Comparison of ENCODE assay signal across 27 mouse cellular contexts in genomic region chr7:13297636-13298035, GRCm38 (mm10). TPM values are rescaled to one million over a fixed set of nuclear protein-coding genes. Genes with fewer than 3 reads are reported as not detected.
DNase-seq lines count a peak whose midpoint lies in the region; ATAC-seq and TF ChIP-seq lines count a peak whose summit lies in the region.
"Had no signal": no experiment of that assay in that cellular context is flagged by ENCODE, and none has a peak within 500 bp of the region (broad histone marks: within the 10 kb centered on the region; RNA-seq: fewer than 3 reads in every experiment).

No protein-coding gene starts in this region.

- no peak for TF ChIP-seq CTCF in ES-Bruce4 (IDR thresholded peaks at IDR 0.05; ENCODE audit: low read depth, low read length)

- H3K27me3 ChIP-seq in ES-Bruce4 (ENCODE audit: control insufficient read depth, insufficient read depth, low read length, poor library complexity, severe bottlenecking) = no peaks in the 10 kb centered on the region
- H3K27me3 ChIP-seq: CH12.LX; embryonic facial prominence, embryonic 13.5 days; embryonic facial prominence, embryonic 15.5 days; forebrain, embryonic 12.5 days had no signal

- H3K27ac ChIP-seq in ES-Bruce4 (ENCODE audit: insufficient read depth, low read length) (peak overlapping the region; percentile 86), ES-E14 (ENCODE audit: insufficient read depth, low read depth, low read length, poor library complexity, severe bottlenecking) (no peak overlapping the region)
- H3K27ac ChIP-seq: embryonic facial prominence, embryonic 13.5 days; embryonic facial prominence, embryonic 15.5 days; forebrain, embryonic 10.5 days; forebrain, embryonic 12.5 days had no signal

- no peak overlapping the region for H3K9ac ChIP-seq in ES-Bruce4 (ENCODE audit: low read depth, poor library complexity, severe bottlenecking)
- H3K9ac ChIP-seq in ES-E14 (ENCODE audit: insufficient read depth, low read depth, low read length, poor library complexity, severe bottlenecking) = no peak overlapping the region
- H3K9ac ChIP-seq: embryonic facial prominence, embryonic 13.5 days; embryonic facial prominence, embryonic 15.5 days; forebrain, embryonic 12.5 days had no signal

- ATAC-seq in cerebellum, adult (ENCODE audit: insufficient number of reproducible peaks, low FRiP score, low TSS enrichment) = no peak
- ATAC-seq: activated CD4-positive, CD25-positive, alpha-beta regulatory T cell, adult 4 months; CD4-positive, CD25-positive, alpha-beta regulatory T cell, adult 4 months; forebrain, embryonic 14.5 days; forebrain, embryonic 16.5 days had no signal

- H3K4me3 ChIP-seq in ES-Bruce4 (ENCODE audit: low read depth, low read length) (no peak overlapping the region), ES-E14 (ENCODE audit: insufficient read depth in 1 of 2, low read depth in 1 of 2, low read length in 2 of 2, poor library complexity in 1 of 2, severe bottlenecking in 1 of 2) (no peak overlapping the region)
- H3K4me3 ChIP-seq: embryonic facial prominence, embryonic 13.5 days; embryonic facial prominence, embryonic 15.5 days; erythroblast, embryonic 14.5 days; forebrain, embryonic 10.5 days; forebrain, embryonic 12.5 days had no signal

- H3K9me3 ChIP-seq in ES-Bruce4 (replicated peaks; ENCODE audit: control insufficient read depth, insufficient read depth, low read length, poor library complexity, severe bottlenecking) (no peaks in the 10 kb centered on the region), ES-E14 (ENCODE audit: control insufficient read depth, insufficient read depth, low read depth, low read length) (no peaks in the 10 kb centered on the region; the same call in 1 of the 2 replicates)
- H3K9me3 ChIP-seq: embryonic facial prominence, embryonic 13.5 days; embryonic facial prominence, embryonic 15.5 days; forebrain, embryonic 10.5 days; forebrain, embryonic 12.5 days had no signal

- peak; percentile 48 for DNase-seq in ES-E14 (ENCODE audit: low read depth, low spot score)
- DNase-seq in WW6 (ENCODE audit: low read depth, low spot score) = peak; percentile 43
- DNase-seq in layer of hippocampus, adult 8-10 months (ENCODE audit: low spot score in 2 of 2) = no peak
- DNase-seq in left cerebral cortex, adult 18-20 months (ENCODE audit: low spot score in 2 of 2) = no peak
- DNase-seq: adrenal gland, adult 8-10 months; adrenal gland, postnatal 14 days; adrenal gland, postnatal 36 days; B cell, adult 2 months; cerebellum, adult 11 months; cerebellum, adult 18-20 months; cerebellum, adult 8-10 months; cerebellum, adult 9-11 months; cerebellum, postnatal 14 days; cerebellum, postnatal 36 days; embryo, embryonic 11 days had no signal

- H3K4me1 ChIP-seq in ES-Bruce4 (ENCODE audit: control insufficient read depth, insufficient read depth, low read length) (no peaks in the 10 kb centered on the region), ES-E14 (ENCODE audit: control insufficient read depth in 2 of 2, insufficient read depth in 2 of 2, low read length in 2 of 2, poor library complexity in 1 of 2) (0 out of 4 replicates have a peak, but pooled peaks cover 1 to 2% of the 10 kb centered on the region in 2 experiments)
- H3K4me1 ChIP-seq: embryonic facial prominence, embryonic 13.5 days; embryonic facial prominence, embryonic 15.5 days; forebrain, embryonic 10.5 days; forebrain, embryonic 12.5 days had no signal

- peaks cover 77% of the 10 kb centered on the region for H3K36me3 ChIP-seq in ES-Bruce4 (ENCODE audit: control insufficient read depth, insufficient read depth, low read length, poor library complexity, severe bottlenecking)
- peaks cover 78% of the 10 kb centered on the region for H3K36me3 ChIP-seq in ES-E14 (ENCODE audit: control insufficient read depth, insufficient read depth, low read length, poor library complexity, severe bottlenecking)

- in situ Hi-C loops in ES-E14 (cut with MboI; ENCODE audit: low sequenced_read_pairs in 2 of 2, unreplicated experiment in 2 of 2) = no loop called here

- no peak for TF ChIP-seq POLR2A in ES-Bruce4 (IDR thresholded peaks at IDR 0.05; ENCODE audit: insufficient read depth, low read length)

- no peak for TF ChIP-seq EP300 in ES-Bruce4 (IDR thresholded peaks at IDR 0.05; ENCODE audit: insufficient read depth, low read depth, low read length)

TF ChIP-seq in ES-E14, 5 proteins besides CTCF, POLR2A, EP300 and RAD21:
- no peak for TF ChIP-seq ZNF384 (IDR thresholded peaks at IDR 0.05; ENCODE audit: low read depth, low read length)
- no peak; the same call in 1 of the 2 replicates for TF ChIP-seq CHD2 (IDR thresholded peaks at IDR 0.05; ENCODE audit: low read depth, low read length)
- TF ChIP-seq ZC3H11A (IDR thresholded peaks at IDR 0.05; ENCODE audit: borderline replicate concordance, low read depth, low read length) = no peak
- no peak for TF ChIP-seq HCFC1 (IDR thresholded peaks at IDR 0.05; ENCODE audit: borderline replicate concordance, insufficient read depth, low read length)

RNA-seq across cellular contexts. Expression of gene Zswim9, which starts 19.1 kb away (rescaled TPM):
- polyA plus RNA-seq in ES-Bruce4 (2011; ENCODE audit: insufficient read depth, insufficient read length, low read depth, missing spikeins) = 6.0 and 9.4 TPM in 2 replicates
- total RNA-seq in ES-E14 (2012; rRNA removed) = 5.1 and 5.7 TPM in 2 replicates
- total RNA-seq in layer of hippocampus, adult 8-10 months (2022) = 10 to 100 TPM; 15.2 to 18.8 (median 17.9) TPM
- total RNA-seq in left cerebral cortex, adult 18-20 months (2021) = 10 to 100 TPM; 16.2 to 17.1 TPM

RNA-seq across cellular contexts. Expression of gene Lig1, which starts 20.6 kb away (rescaled TPM):
- polyA plus RNA-seq in ES-Bruce4 (2011; ENCODE audit: insufficient read depth, insufficient read length, low read depth, missing spikeins) = 157 and 181 TPM in 2 replicates
- 88.5 and 92.2 TPM in 2 replicates for total RNA-seq in ES-E14 (2012; rRNA removed)
- 10 to 100 TPM in 2 of 4 experiments, 1 to 10 TPM in 2; 7.6 to 10.1 (median 9.3) TPM for total RNA-seq in layer of hippocampus, adult 8-10 months (2022)
- total RNA-seq in left cerebral cortex, adult 18-20 months (2021) = 1 to 10 TPM; 8.3 to 9.2 TPM

RNA-seq across cellular contexts. Expression of gene Pla2g4c, which starts 26.8 kb away (rescaled TPM):
- polyA plus RNA-seq in ES-Bruce4 (2011; ENCODE audit: insufficient read depth, insufficient read length, low read depth, missing spikeins) = 1.0 and 1.6 TPM in 2 replicates
- total RNA-seq in ES-E14 (2012; rRNA removed) = 1.5 and 2.9 TPM in 2 replicates
- total RNA-seq in layer of hippocampus, adult 8-10 months (2022) = under 1 TPM; 0.12 to 0.32 (median 0.15) TPM
- total RNA-seq in left cerebral cortex, adult 18-20 months (2021) = under 1 TPM; 0.45 to 0.49 TPM

Comparison
In these comparisons a context has a peak if more than half of its experiments do, and no peak if none do; other contexts are left out.
1. DNase-seq: peak in ES-E14 (single experiment) and WW6 (single experiment); none in layer of hippocampus, adult 8-10 months (0 of 2) and left cerebral cortex, adult 18-20 months (0 of 2).